In genomic region chr12:87147395-87148089, GRCm38 (mm10) we compare ENCODE assay signal across 8 mouse cellular contexts. TPM values are rescaled to one million over a fixed set of nuclear protein-coding genes. Genes with fewer than 3 reads are reported as not detected.
DNase-seq lines count a peak whose midpoint lies in the region; ATAC-seq and TF ChIP-seq lines count a peak whose summit lies in the region.

TSS of gene Pomt2 (minus strand) at chr12:87147968.

- no peaks in the 10 kb centered on the region for H3K36me3 ChIP-seq in hindbrain, postnatal 0 days (ENCODE audit: insufficient read depth, low read length)

- TF ChIP-seq CTCF in gastrocnemius, adult 2 months (IDR thresholded peaks at IDR 0.05), result no peak; the same call in 1 of the 2 replicates
- no peak; the same call in 1 of the 2 replicates for TF ChIP-seq CTCF in hindbrain, postnatal 0 days (IDR thresholded peaks at IDR 0.05; ENCODE audit: low read depth)
- no peak; the same call in 1 of the 2 replicates for TF ChIP-seq CTCF in left cerebral cortex, adult 2 months (IDR thresholded peaks at IDR 0.05)

- WGBS in hindbrain, postnatal 0 days, result under 1% methylated on average over 59 of the region's 61 CpGs

- H3K4me2 ChIP-seq in hindbrain, postnatal 0 days (ENCODE audit: low read depth, low read length), result peak within 1 kb of the TSS; percentile 74

- DNase-seq in ZHBTc4 (ENCODE audit: low read depth, low spot score), result peak; percentile 99
- DNase-seq in gastrocnemius, adult 2 months, result peak; percentile 96
- DNase-seq in hindbrain, postnatal 0 days (ENCODE audit: low spot score), result peak; percentile 94
- peak; percentile 91 to 93 for DNase-seq in left cerebral cortex, adult 2 months (ENCODE audit: extremely low spot score in 1 of 2, low spot score in 2 of 2)
- peak; percentile 89 to 90 for DNase-seq in right cerebral cortex, adult 2 months (ENCODE audit: low spot score in 2 of 2)
- DNase-seq in urinary bladder, postnatal 14 days (ENCODE audit: low spot score), result peak; percentile 94

- intact Hi-C loops in gastrocnemius, adult 2 months (cut with DNase I), result loop anchor here (2.0 kb wide), 1 partner anchor 119 kb away; the partner anchor contains the start of genes Ahsa1 and Vipas39
- intact Hi-C loops in left cerebral cortex, adult 2 months (cut with DNase I), result loop anchor here (2.0 to 10.0 kb wide), 3 partner anchors 50 to 383 kb away; partner anchors contain the start of genes Ahsa1, Samd15 and Vipas39

- peak within 1 kb of the TSS; percentile 100 for H3K4me3 ChIP-seq in gastrocnemius, adult 2 months
- H3K4me3 ChIP-seq in hindbrain, postnatal 0 days (ENCODE audit: low read length), result peak within 1 kb of the TSS; percentile 63
- H3K4me3 ChIP-seq in left cerebral cortex, adult 2 months, result peak within 1 kb of the TSS; percentile 92

- no peaks in the 10 kb centered on the region for H3K9me3 ChIP-seq in hindbrain, postnatal 0 days (ENCODE audit: low read length)

- peak within 1 kb of the TSS; percentile 70 for H3K9ac ChIP-seq in hindbrain, postnatal 0 days (replicated peaks; ENCODE audit: low read length)

- H3K4me1 ChIP-seq in hindbrain, postnatal 0 days (ENCODE audit: insufficient read depth, low read length), result peaks cover 13% of the 10 kb centered on the region

- H3K27ac ChIP-seq in gastrocnemius, adult 2 months, result peak within 1 kb of the TSS; percentile 91
- H3K27ac ChIP-seq in hindbrain, postnatal 0 days, result peak within 1 kb of the TSS; percentile 90
- H3K27ac ChIP-seq in left cerebral cortex, adult 2 months, result peak within 1 kb of the TSS; percentile 96

- H3K27me3 ChIP-seq in hindbrain, postnatal 0 days (ENCODE audit: insufficient read depth, low read length), result no peaks in the 10 kb centered on the region

- peak; percentile 93 for ATAC-seq in common myeloid progenitor, adult 5-6 weeks (replicated peaks; ENCODE audit: low read depth, poor library complexity, severe bottlenecking)
- ATAC-seq in hindbrain, postnatal 0 days, result peak; percentile 96
- ATAC-seq in megakaryocyte, adult 5-6 weeks (ENCODE audit: poor library complexity, severe bottlenecking), result peak; percentile 93

RNA-seq across cellular contexts. Expression of gene Pomt2, which starts in this region (rescaled TPM):
- total RNA-seq in common myeloid progenitor, adult 5-6 weeks (2017), result 7.9 and 9.7 TPM in 2 replicates
- total RNA-seq in gastrocnemius, adult 2 months (2021), result 1 to 10 TPM; 6.2 to 6.3 TPM
- 31.0 and 40.7 TPM in 2 replicates for total RNA-seq in hindbrain, postnatal 0 days (2014; rRNA removed)
- 12.0 and 12.4 TPM in 2 replicates for polyA plus RNA-seq in hindbrain, postnatal 0 days (2015; fragmentation: Nextera tagmentation; extraction: Ambion mirVana)
- 10 to 100 TPM; 16.4 to 19.6 TPM for total RNA-seq in left cerebral cortex, adult 2 months (2021)
- 3.6 and 3.9 TPM in 2 replicates for total RNA-seq in megakaryocyte, adult 5-6 weeks (2015)
- total RNA-seq in megakaryocyte, adult 5-6 weeks (2017), result 3.1 and 3.3 TPM in 2 replicates

Comparison
In these comparisons a context has a peak if more than half of its experiments do, and no peak if none do; other contexts are left out.
1. Peak in every context shown above with its lines: DNase-seq, ATAC-seq, H3K4me3 ChIP-seq and H3K27ac ChIP-seq.